In the genomic region with DNA sequence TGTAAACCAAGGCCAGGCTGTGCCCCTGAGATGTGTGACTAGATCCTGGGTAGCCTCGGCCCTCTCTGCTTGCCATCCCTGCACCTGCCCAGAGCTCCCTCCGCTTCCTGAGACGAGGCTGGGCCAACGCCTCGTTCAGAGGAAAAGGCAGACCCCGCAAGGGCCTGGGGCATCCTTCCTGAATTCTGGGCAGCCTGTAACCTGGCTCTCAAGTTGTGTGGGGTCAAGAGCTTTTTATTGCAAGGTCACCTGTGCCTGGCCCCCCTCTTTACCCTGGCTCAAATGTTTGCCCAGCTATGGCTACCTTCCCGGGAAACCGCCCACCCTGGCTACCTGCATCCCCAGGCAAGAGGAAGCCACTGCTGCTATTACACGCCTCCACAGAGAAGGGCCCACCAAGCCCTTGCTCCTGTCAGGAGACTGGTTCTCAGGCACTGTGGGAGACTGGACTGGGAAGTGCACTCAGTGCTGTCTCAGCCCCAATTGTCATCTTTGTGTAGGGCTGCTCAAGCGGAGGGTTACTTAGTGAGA, we compare ENCODE assay signal across 8 mouse cellular contexts. TPM values are rescaled to one million over a fixed set of nuclear protein-coding genes. Genes with fewer than 3 reads are reported as not detected.
DNase-seq lines count a peak whose midpoint lies in the region; ATAC-seq and TF ChIP-seq lines count a peak whose summit lies in the region.

No protein-coding gene starts in this region.

- DNase-seq in kidney, adult 2 months = no peak
- DNase-seq in kidney, adult 9 months = no peak
- DNase-seq in skeletal muscle tissue, adult 2 months (ENCODE audit: low read depth, low spot score) = peak; percentile 18
- DNase-seq in left cerebral cortex, postnatal 14 days (ENCODE audit: low spot score in 2 of 2) = no peak

- H3K9ac ChIP-seq in forebrain, embryonic 16.5 days (replicated peaks; ENCODE audit: low read depth, low read length) = peak overlapping the region; percentile 63
- peak overlapping the region; percentile 64 for H3K9ac ChIP-seq in limb, embryonic 15.5 days

- H3K4me2 ChIP-seq in forebrain, embryonic 16.5 days (ENCODE audit: low read length) = peak overlapping the region; percentile 74
- peak overlapping the region; percentile 85 for H3K4me2 ChIP-seq in limb, embryonic 15.5 days

- H3K27ac ChIP-seq in kidney, adult 2 months (ENCODE audit: insufficient read depth, low read depth, low read length) = peak overlapping the region; percentile 81
- H3K27ac ChIP-seq in bone marrow macrophage, adult 2 months (ENCODE audit: insufficient read depth, low read depth, low read length) = peak overlapping the region; percentile 60
- H3K27ac ChIP-seq in forebrain, embryonic 16.5 days (ENCODE audit: low read length) = peak overlapping the region; percentile 81
- H3K27ac ChIP-seq in limb, embryonic 15.5 days = peak overlapping the region; percentile 91

- no peaks in the 10 kb centered on the region for H3K27me3 ChIP-seq in kidney, adult 2 months (replicated peaks; ENCODE audit: control insufficient read depth, insufficient read depth, low read length)
- no peaks in the 10 kb centered on the region for H3K27me3 ChIP-seq in forebrain, embryonic 16.5 days (replicated peaks; ENCODE audit: control insufficient read depth, insufficient read depth, low read length)
- H3K27me3 ChIP-seq in limb, embryonic 15.5 days = no peaks in the 10 kb centered on the region

- no peaks in the 10 kb centered on the region for H3K36me3 ChIP-seq in kidney, adult 2 months (ENCODE audit: control insufficient read depth, insufficient read depth, low read length)
- H3K36me3 ChIP-seq in forebrain, embryonic 16.5 days (ENCODE audit: control insufficient read depth, insufficient read depth) = no peaks in the 10 kb centered on the region
- H3K36me3 ChIP-seq in limb, embryonic 15.5 days = no peaks in the 10 kb centered on the region

- TF ChIP-seq POLR2A in kidney, adult 2 months (IDR thresholded peaks at IDR 0.05; ENCODE audit: low read depth, low read length) = no peak
- no peak for TF ChIP-seq POLR2A in bone marrow macrophage, adult 2 months (IDR thresholded peaks at IDR 0.05; ENCODE audit: borderline replicate concordance, low read depth, low read length)

- intact Hi-C loops in left cerebral cortex, postnatal 14 days (cut with DNase I) = no loop called here

- peaks cover 10% of the 10 kb centered on the region for H3K4me1 ChIP-seq in kidney, adult 2 months (ENCODE audit: control insufficient read depth, insufficient read depth, low read length)
- peaks cover 9% of the 10 kb centered on the region for H3K4me1 ChIP-seq in bone marrow macrophage, adult 2 months (ENCODE audit: control insufficient read depth, insufficient read depth, low read length)
- H3K4me1 ChIP-seq in forebrain, embryonic 16.5 days (replicated peaks; ENCODE audit: control insufficient read depth, insufficient read depth, low read length) = peaks cover 16% of the 10 kb centered on the region
- peaks cover 27% of the 10 kb centered on the region for H3K4me1 ChIP-seq in limb, embryonic 15.5 days

- WGBS in kidney, adult 2 months = 23% methylated on average over 10 of the region's 10 CpGs
- 23% methylated on average over 10 of the region's 10 CpGs for WGBS in forebrain, embryonic 16.5 days
- 31% methylated on average over 10 of the region's 10 CpGs for WGBS in limb, embryonic 15.5 days

- peak; percentile 27 for ATAC-seq in forebrain, embryonic 16.5 days
- ATAC-seq in limb, embryonic 15.5 days (ENCODE audit: insufficient number of reproducible peaks, low FRiP score, low TSS enrichment, low read depth) = no peak
- no peak for ATAC-seq in granulocyte monocyte progenitor cell, adult 5-6 weeks (replicated peaks; ENCODE audit: poor library complexity, severe bottlenecking)

- H3K9me3 ChIP-seq in forebrain, embryonic 16.5 days (ENCODE audit: control insufficient read depth, low read length) = no peaks in the 10 kb centered on the region
- H3K9me3 ChIP-seq in limb, embryonic 15.5 days = no peaks in the 10 kb centered on the region

- TF ChIP-seq CTCF in kidney, adult 2 months (conservative IDR thresholded peaks at IDR 0.05; ENCODE audit: insufficient read depth, insufficient read length, low read depth, low read length) = no peak
- TF ChIP-seq CTCF in bone marrow macrophage, adult 2 months (IDR thresholded peaks at IDR 0.05; ENCODE audit: low read depth, low read length) = no peak

- peak overlapping the region; percentile 71 for H3K4me3 ChIP-seq in kidney, adult 2 months (ENCODE audit: insufficient read depth, low read depth, low read length)
- H3K4me3 ChIP-seq in bone marrow macrophage, adult 2 months (ENCODE audit: insufficient read depth, low read length) = peak overlapping the region; percentile 68
- H3K4me3 ChIP-seq in forebrain, embryonic 16.5 days (replicated peaks; ENCODE audit: low read length) = peak overlapping the region; percentile 43
- peak overlapping the region; percentile 58 for H3K4me3 ChIP-seq in limb, embryonic 15.5 days

RNA-seq across cellular contexts. Expression of a gene that starts 1.9 kb away (rescaled TPM):
- 30.1 and 31.2 TPM in 2 replicates for polyA plus RNA-seq in kidney, adult 2 months (2012; rRNA removed)
- 0.76 and 0.78 TPM in 2 replicates for polyA plus RNA-seq in bone marrow macrophage, adult 2 months (2012; ENCODE audit: insufficient read depth, insufficient read length, missing spikeins)
- polyA plus RNA-seq in forebrain, embryonic 16.5 days (2015; fragmentation: Nextera tagmentation; extraction: Ambion mirVana) = 8.8 and 10.3 TPM in 2 replicates
- 5.5 and 6.1 TPM in 2 replicates for polyA plus RNA-seq in limb, embryonic 15.5 days (2015; fragmentation: Nextera tagmentation; extraction: Ambion mirVana)
- 9.9 and 11.1 TPM in 2 replicates for total RNA-seq in granulocyte monocyte progenitor cell, adult 5-6 weeks (2014; fragmentation: Nextera tagmentation)
- 8.7 and 13.3 TPM in 2 replicates for total RNA-seq in granulocyte monocyte progenitor cell, adult 5-6 weeks (2017)
- total RNA-seq in left cerebral cortex, postnatal 14 days (2021) = 100 to 1,000 TPM; 103 to 106 TPM

RNA-seq across cellular contexts. Expression of a gene that starts 26.1 kb away (rescaled TPM):
- 1.5 and 1.8 TPM in 2 replicates for polyA plus RNA-seq in kidney, adult 2 months (2012; rRNA removed)
- not detected in 2 replicates for polyA plus RNA-seq in bone marrow macrophage, adult 2 months (2012; ENCODE audit: insufficient read depth, insufficient read length, missing spikeins)
- 1.6 and 1.7 TPM in 2 replicates for polyA plus RNA-seq in forebrain, embryonic 16.5 days (2015; fragmentation: Nextera tagmentation; extraction: Ambion mirVana)
- polyA plus RNA-seq in limb, embryonic 15.5 days (2015; fragmentation: Nextera tagmentation; extraction: Ambion mirVana) = 1.9 and 2.0 TPM in 2 replicates
- total RNA-seq in granulocyte monocyte progenitor cell, adult 5-6 weeks (2014; fragmentation: Nextera tagmentation) = not detected in 2 replicates
- total RNA-seq in granulocyte monocyte progenitor cell, adult 5-6 weeks (2017) = not detected in 2 replicates
- total RNA-seq in left cerebral cortex, postnatal 14 days (2021) = 10 to 100 TPM; 24.5 to 25.9 TPM

RNA-seq across cellular contexts. Expression of a gene that starts 32.5 kb away (rescaled TPM):
- 8.8 and 11.7 TPM in 2 replicates for polyA plus RNA-seq in kidney, adult 2 months (2012; rRNA removed)
- not detected in 2 replicates for polyA plus RNA-seq in bone marrow macrophage, adult 2 months (2012; ENCODE audit: insufficient read depth, insufficient read length, missing spikeins)
- polyA plus RNA-seq in forebrain, embryonic 16.5 days (2015; fragmentation: Nextera tagmentation; extraction: Ambion mirVana) = 1.2 and 2.8 TPM in 2 replicates
- not detected in 2 replicates for polyA plus RNA-seq in limb, embryonic 15.5 days (2015; fragmentation: Nextera tagmentation; extraction: Ambion mirVana)
- not detected in 2 replicates for total RNA-seq in granulocyte monocyte progenitor cell, adult 5-6 weeks (2014; fragmentation: Nextera tagmentation)
- total RNA-seq in granulocyte monocyte progenitor cell, adult 5-6 weeks (2017) = not detected in 2 replicates
- total RNA-seq in left cerebral cortex, postnatal 14 days (2021) = 1 to 10 TPM; 2.0 to 2.1 TPM

RNA-seq across cellular contexts. Expression of a gene that starts 37.8 kb away (rescaled TPM):
- polyA plus RNA-seq in kidney, adult 2 months (2012; rRNA removed) = 25.2 and 26.7 TPM in 2 replicates
- polyA plus RNA-seq in bone marrow macrophage, adult 2 months (2012; ENCODE audit: insufficient read depth, insufficient read length, missing spikeins) = 15.4 and 21.2 TPM in 2 replicates
- 51.7 and 52.6 TPM in 2 replicates for polyA plus RNA-seq in forebrain, embryonic 16.5 days (2015; fragmentation: Nextera tagmentation; extraction: Ambion mirVana)
- polyA plus RNA-seq in limb, embryonic 15.5 days (2015; fragmentation: Nextera tagmentation; extraction: Ambion mirVana) = 30.8 and 35.5 TPM in 2 replicates
- 10.5 and 13.1 TPM in 2 replicates for total RNA-seq in granulocyte monocyte progenitor cell, adult 5-6 weeks (2014; fragmentation: Nextera tagmentation)
- 6.6 and 7.8 TPM in 2 replicates for total RNA-seq in granulocyte monocyte progenitor cell, adult 5-6 weeks (2017)
- 10 to 100 TPM; 35.2 to 38.0 TPM for total RNA-seq in left cerebral cortex, postnatal 14 days (2021)
